Comparison of ENCODE assay signal across 8 mouse cellular contexts in the genomic region with DNA sequence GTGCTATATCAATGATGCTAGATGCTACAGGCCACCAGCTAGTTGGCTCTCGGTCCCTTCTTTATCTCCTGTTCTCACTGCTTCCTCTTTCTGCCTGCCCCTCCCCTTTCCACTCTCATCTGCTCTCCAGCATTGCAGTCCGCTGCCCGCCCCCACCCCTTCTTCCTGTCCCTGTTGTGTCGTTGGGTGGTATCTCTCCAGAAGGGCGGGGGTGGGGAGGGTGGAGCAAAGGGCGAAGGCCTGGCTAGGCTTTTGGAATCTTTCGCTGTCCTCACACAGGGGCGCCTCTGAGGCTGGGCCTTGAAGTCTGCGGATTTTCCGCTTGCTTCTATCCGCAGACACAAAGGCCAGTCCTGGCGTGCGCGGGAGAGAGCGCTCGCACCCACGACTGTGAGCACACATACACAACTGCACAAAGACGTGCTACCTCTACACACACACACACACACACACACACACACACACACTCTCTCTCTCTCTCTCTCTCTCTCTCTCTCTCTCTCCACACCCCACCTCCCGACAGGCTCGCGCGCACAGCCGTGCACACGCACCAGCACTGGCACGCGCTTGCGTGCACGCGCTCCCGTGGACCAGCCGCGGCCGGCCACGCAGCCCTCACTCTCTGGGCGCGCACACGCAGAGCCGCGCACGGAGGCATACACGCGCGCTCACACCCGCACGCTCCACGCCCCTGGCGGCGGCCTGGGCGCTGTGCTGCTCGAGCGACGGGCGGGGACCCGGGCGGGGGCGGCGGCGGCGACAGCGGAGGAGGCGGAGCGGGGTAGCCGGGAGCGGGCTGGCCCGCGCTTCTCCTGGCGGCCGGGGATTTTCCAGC. TPM values are rescaled to one million over a fixed set of nuclear protein-coding genes. Genes with fewer than 3 reads are reported as not detected.
DNase-seq lines count a peak whose midpoint lies in the region; ATAC-seq lines count a peak whose summit lies in the region.

A gene (plus strand): TSS at position 566 of the 835 bp plus-strand sequence.

- WGBS in intestine, embryonic 15.5 days = under 1% methylated on average over 68 of the region's 68 CpGs
- WGBS in midbrain, embryonic 11.5 days = under 1% methylated on average over 55 of the region's 68 CpGs

- no peaks in the 10 kb centered on the region for H3K27me3 ChIP-seq in intestine, embryonic 15.5 days (replicated peaks)
- H3K27me3 ChIP-seq in midbrain, embryonic 11.5 days (ENCODE audit: control insufficient read depth, insufficient read depth, low read length) = no peaks in the 10 kb centered on the region

- H3K4me3 ChIP-seq in intestine, embryonic 15.5 days (replicated peaks) = peak within 1 kb of the TSS; percentile 76
- H3K4me3 ChIP-seq in midbrain, embryonic 11.5 days (ENCODE audit: low read depth, low read length) = peak within 1 kb of the TSS; percentile 75

- H3K4me2 ChIP-seq in intestine, embryonic 15.5 days (replicated peaks) = peak within 1 kb of the TSS; percentile 92
- peak within 1 kb of the TSS; percentile 96 for H3K4me2 ChIP-seq in midbrain, embryonic 11.5 days

- peak; percentile 77 for DNase-seq in layer of hippocampus, adult 11-12 months (ENCODE audit: low spot score)
- DNase-seq in layer of hippocampus, adult 9-10 months (ENCODE audit: low spot score) = no peak
- DNase-seq in embryo, embryonic 11 days = peak; percentile 89
- DNase-seq in gastrocnemius, postnatal 36 days = peak; percentile 66 to 69
- DNase-seq in left cerebral cortex, postnatal 4 days = peak; percentile 82
- peak; percentile 99 for DNase-seq in midbrain, embryonic 11.5 days (ENCODE audit: low spot score, missing footprints)
- peak; percentile 88 for DNase-seq in right cerebral cortex, postnatal 4 days

- peaks cover 50% of the 10 kb centered on the region for H3K4me1 ChIP-seq in intestine, embryonic 15.5 days (replicated peaks)
- peaks cover 27% of the 10 kb centered on the region for H3K4me1 ChIP-seq in midbrain, embryonic 11.5 days (ENCODE audit: control insufficient read depth, insufficient read depth, low read length)

- H3K9ac ChIP-seq in intestine, embryonic 15.5 days = peak within 1 kb of the TSS; percentile 81
- peak within 1 kb of the TSS; percentile 91 for H3K9ac ChIP-seq in midbrain, embryonic 11.5 days (ENCODE audit: low read length)

- peak; percentile 81 for ATAC-seq in intestine, embryonic 15.5 days
- ATAC-seq in midbrain, embryonic 11.5 days (ENCODE audit: low FRiP score) = peak; percentile 82

- no peaks in the 10 kb centered on the region for H3K9me3 ChIP-seq in intestine, embryonic 15.5 days
- no peaks in the 10 kb centered on the region for H3K9me3 ChIP-seq in midbrain, embryonic 11.5 days (ENCODE audit: control insufficient read depth, low read length)

- intact Hi-C loops in gastrocnemius, postnatal 36 days (cut with DNase I) = no loop called here
- intact Hi-C loops in left cerebral cortex, postnatal 4 days (cut with DNase I) = no loop called here

- H3K36me3 ChIP-seq in intestine, embryonic 15.5 days = no peaks in the 10 kb centered on the region
- no peaks in the 10 kb centered on the region for H3K36me3 ChIP-seq in midbrain, embryonic 11.5 days (ENCODE audit: control insufficient read depth, insufficient read depth, low read length)

- H3K27ac ChIP-seq in intestine, embryonic 15.5 days = peak within 1 kb of the TSS; percentile 93
- peak within 1 kb of the TSS; percentile 85 for H3K27ac ChIP-seq in midbrain, embryonic 11.5 days (ENCODE audit: low read depth, low read length)

RNA-seq across cellular contexts. Expression of the gene that starts here (rescaled TPM):
- 1 to 10 TPM; 7.8 to 8.6 TPM for total RNA-seq in gastrocnemius, postnatal 36 days (2021)
- 8.5 and 9.0 TPM in 2 replicates for polyA plus RNA-seq in intestine, embryonic 15.5 days (2015; fragmentation: Nextera tagmentation; extraction: Ambion mirVana)
- total RNA-seq in left cerebral cortex, postnatal 4 days (2021) = 100 to 1,000 TPM; 147 to 150 TPM
- polyA plus RNA-seq in midbrain, embryonic 11.5 days (2014; fragmentation: Nextera tagmentation; extraction: Ambion mirVana) = 4.1 and 4.6 TPM in 2 replicates

Comparison
In these comparisons a context has a peak if more than half of its experiments do, and no peak if none do; other contexts are left out.
1. RNA of the gene that starts here (total RNA-seq): 147 to 150 TPM in left cerebral cortex, postnatal 4 days; 7.8 to 8.6 TPM in gastrocnemius, postnatal 36 days; every median in the first group is over 10 times any median in the second.